Mouse (Mus musculus) heart, adult 2 months (tissue): ENCODE measurements around the gene Samm50.

ENCODE experiments used
- CTCF ChIP-seq: fragments of 200-600 bp; IDR thresholded peaks from 2 replicates; pipeline ENCODE4 v1.8.1; 2022; ENCODE audit warnings: antibody characterized with exemption, mild to moderate bottlenecking, moderate library complexity
- EP300 ChIP-seq: fragments of 200-500 bp; IDR thresholded peaks from 2 replicates; pipeline ENCODE4 v1.6.1; 2011; ENCODE audit warnings: low read depth, low read length, control low read depth; ENCODE audit not compliant: insufficient read depth

GRCm38 (mm10) chr15:84256864-84257263 is 64.8 kb downstream of the Samm50 start:
- no peak for TF ChIP-seq CTCF
- no peak for TF ChIP-seq EP300
